Mouse (Mus musculus) T-cell, adult 2 months (primary cell): Measurements from ENCODE around the gene Atxn10.
"Not testable (repeated sequence)": the region's sequence is repeated elsewhere in the genome, so short reads cannot be mapped to it uniquely, and the experiment has no call there.

Experiments used
- DNase-seq: peaks from one replicate; pipeline ENCODE4 v3.0.0; 2022; ENCODE audit warnings: low spot score

Gene Atxn10

DNA sequence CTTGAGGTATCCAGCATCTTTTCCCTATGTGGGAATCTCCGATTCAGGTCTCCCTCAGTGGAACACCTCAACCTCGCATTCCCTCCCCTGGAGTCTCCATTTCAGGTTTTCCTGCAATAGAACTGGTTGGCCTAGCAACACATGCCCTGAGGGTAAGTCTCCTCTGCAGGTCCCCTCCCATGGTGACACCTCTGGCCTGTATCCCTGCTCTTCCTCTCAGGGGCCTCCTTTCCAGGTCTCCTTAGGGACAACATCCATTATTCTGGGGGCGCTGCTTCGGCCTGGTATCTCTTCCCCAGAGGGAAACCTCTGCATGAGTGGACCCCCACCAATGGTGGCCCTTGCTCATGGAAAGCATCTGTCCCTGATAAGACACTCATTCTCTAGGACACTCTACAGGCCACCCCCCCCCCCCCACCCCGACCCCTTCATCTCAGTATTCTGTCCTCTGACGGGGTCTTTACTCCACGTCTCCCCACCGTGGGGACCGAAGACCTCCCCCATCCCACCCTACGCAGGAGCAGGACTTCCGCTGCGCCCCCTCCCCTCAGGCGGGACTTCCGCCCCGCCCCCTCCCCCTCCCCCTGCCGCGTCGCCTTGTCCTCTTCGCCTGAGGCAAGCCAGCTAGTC lies at the start of gene Atxn10:
Atxn10 (plus strand) TSS at position 575 of the 630 bp plus-strand sequence.
- DNase-seq = no peak

DNA sequence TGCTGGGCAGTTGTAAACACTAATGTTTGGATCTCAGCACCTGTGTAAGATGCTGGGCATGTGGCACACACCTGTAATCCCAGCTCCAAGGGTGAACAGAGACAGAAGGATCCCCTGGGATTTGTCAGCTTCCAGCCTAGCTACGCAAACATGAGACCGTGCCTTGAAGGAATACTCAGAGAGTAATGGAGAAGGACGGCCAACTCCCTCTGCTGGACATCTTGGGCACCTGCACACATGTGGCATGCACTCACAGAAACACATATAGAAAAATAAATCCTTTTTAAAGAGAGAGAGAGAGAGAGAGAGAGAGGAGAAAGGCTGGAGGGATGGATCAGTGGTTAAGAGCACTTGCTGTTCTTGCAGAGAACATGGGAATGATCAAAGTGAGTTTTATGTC lies 41.4 kb upstream of the Atxn10 start:
- DNase-seq = no peak

DNA sequence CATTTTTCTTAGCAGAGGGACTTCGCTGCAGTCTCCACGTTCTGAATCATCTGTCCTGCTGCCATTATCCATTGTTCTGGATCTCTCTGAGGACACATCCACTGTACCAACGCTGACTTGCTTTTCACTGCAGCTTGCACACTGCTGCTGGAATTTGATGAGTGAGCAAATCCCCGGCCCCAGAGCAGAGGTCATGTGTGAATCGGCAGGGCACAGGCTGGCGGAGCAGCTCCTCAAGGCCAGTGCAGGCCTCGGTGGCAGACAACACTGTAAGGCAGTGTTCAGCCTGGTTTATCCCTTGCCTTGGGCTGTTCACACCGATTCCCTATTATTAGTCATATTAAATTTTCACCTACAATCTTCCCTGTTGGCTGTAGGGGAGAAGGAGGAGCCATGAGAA lies 40.5 kb upstream of the Atxn10 start:
- DNase-seq = no peak

DNA sequence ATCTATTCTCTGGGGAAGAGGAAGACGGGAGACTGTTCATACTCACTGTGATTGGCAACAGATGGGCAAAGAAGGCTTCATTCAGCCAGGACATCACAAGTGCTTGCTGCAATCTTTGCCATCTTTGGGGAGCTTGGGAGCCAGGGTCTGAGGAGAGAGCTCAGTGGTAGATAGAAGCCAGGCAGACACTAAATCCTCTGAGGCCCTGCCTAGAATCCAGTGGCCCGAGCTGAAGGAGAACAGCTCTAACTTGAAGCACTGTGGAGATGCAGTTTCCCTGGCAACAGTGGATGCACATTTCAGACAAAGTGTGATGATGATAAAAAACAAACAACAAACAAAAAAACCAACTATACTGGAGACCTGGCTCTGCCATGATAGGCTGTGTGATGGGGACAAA lies 40.1 kb upstream of the Atxn10 start:
- DNase-seq = no peak

DNA sequence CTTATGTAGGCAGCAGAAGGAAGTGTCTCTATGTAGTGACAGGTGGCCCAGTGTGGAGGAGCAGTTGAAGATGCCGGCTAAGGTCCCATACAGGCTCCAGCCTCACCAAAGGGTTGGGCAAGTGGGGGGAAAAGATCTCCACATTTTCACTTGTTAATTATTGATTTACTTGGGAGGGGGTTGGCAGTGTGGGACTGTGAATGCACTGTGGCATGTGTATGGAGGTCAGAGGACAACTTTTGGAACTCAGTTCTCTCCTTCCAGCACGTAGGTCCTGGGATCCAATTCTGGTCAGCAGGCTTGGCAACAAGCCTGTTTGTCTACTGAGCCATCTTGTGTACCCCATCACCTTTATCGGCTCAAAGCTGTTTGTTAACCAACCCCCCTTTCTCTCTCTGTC lies 39.5 kb upstream of the Atxn10 start:
- DNase-seq = no peak

DNA sequence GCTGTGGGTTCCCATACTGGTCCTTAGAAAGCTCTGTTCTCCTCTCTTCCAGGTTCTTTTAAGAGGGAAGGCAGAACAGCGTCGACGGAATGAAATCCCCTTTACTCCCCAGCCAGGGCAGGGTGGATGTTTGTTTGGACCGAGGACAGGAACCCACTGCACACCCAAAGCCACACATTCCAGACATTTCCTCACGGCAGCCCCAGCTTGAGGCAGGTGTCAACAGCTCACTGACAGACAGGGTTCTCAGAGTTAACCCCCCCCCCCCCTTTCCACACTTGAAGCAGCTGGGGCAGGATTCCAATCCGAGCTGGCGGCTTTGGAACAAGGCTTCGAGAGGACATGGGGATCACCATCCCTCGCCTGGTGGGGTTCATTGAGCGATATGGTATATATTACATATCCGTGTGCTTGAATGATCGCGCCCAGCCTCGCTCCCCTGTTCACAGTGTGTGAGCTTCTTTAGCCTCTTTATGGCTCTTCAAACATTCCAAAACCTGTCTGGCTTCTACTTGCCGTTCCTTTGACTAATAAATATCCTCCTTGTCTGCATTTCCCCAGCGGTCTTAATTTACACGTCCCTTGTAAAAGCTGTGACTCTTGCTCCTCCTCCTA lies 37.8 kb upstream of the Atxn10 start:
- no peak for DNase-seq

DNA sequence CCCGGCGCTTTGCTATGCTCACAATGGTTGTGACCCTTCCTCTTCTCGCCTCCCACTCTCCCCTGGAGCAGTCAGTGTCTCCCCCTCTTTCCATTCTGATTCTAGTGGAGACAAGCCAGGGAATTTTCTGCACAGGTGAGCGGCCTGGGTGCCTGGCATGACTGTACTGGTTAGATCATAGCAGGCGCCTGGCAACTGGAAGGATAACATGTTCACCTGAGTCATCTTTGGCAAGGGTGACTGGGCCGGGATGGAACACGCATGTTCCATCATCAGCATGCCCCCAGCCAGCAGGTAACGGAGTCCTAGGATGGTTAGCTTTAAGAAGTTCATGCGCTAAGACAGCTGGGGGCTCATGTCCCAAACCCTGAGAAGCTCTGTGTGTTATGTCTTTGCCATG lies 37.1 kb upstream of the Atxn10 start:
- DNase-seq = no peak

DNA sequence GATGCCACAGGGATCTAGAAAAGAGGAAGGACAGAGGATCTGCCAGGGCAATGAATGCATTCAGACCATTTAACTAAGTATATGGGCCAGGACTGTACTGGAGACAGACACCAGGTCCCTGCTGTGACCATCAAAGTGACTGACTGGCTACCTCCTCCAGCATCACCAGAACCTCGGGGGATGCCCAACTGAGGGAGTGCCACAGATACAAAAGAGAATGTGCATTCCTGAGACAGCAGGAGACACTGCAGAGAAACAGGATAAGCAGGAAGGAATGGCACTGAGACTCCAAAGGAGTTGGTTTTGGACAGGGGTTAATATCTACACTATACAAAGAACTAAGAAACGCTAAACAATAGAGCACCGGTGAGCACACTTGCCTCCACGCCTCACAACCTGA lies 32.8 kb upstream of the Atxn10 start:
- no peak for DNase-seq

DNA sequence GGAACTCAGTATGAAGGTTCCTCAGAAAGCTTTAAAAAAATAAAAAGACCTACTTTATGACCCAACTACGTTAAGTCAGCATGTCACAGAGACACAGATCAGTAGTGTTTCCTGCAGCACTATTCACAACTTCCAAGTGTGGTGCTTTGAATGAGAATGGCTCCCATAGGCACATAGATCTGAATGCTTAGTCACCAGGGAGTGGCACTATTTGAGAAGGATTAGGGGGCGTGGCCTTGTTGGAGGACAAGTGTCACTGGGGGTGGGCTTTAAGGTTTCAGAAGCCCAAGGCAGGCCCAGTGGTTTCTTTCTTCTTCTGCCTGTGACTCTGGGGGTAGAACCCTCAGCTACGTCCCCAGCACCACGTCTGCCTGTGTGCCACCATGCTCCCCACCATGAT lies 32.1 kb upstream of the Atxn10 start:
- no peak for DNase-seq

DNA sequence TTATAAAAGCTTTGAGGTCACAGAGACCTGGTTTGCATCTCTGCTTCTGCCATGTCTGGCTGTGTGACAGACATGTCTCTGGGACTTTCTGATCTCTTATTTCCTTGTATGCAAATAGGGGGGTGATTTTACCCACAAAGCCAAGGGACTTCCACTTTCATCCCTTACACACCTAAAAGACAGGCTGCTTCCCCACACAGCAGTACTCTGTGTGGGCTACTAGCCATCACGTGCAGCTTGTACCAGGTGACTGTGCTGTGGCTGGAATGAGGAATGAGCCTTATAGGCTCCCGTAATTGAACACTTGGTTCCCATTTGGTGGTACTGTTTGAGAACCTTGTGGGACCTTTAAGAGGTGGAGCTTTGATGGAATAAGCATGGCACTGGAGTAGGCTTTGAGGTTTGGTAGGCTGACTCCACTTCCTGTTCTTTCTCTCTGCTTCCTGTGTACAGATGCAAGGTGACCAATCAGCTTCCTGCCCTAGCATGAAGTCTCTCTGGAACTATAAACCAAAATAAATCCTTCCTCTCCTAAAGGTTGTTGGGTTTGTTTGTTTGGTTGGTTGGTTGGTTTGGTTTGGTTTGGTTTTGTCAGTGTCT lies 28.9 kb upstream of the Atxn10 start:
- no peak for DNase-seq

DNA sequence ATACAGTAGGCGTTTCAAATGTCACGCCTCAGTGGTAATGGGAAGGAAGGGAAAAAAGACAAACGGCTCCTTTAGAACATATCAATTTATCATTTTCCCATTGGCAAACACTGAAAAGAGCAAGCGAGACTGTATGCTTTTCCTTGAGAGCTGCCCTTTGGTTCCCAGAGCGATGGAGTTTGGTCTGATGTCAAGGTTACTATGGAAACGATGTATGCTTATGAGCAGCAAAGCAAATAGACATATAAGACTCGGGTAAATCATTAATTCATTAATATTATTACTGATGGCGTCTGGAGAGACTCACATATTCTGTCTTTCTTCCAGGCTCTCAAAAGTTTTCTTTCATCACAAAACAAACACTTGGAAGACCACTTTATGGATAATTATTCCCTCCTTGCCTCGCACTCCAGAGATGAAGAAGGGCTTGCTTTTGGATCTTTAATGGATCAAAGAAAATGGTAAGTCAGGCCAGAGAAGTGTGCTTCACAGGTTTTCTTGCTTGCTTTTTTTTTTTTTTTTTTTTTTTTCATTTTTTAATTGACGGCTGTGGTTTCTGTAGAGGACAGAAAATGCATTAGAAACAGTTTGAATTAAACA lies 24.9 kb upstream of the Atxn10 start:
- no peak for DNase-seq

DNA sequence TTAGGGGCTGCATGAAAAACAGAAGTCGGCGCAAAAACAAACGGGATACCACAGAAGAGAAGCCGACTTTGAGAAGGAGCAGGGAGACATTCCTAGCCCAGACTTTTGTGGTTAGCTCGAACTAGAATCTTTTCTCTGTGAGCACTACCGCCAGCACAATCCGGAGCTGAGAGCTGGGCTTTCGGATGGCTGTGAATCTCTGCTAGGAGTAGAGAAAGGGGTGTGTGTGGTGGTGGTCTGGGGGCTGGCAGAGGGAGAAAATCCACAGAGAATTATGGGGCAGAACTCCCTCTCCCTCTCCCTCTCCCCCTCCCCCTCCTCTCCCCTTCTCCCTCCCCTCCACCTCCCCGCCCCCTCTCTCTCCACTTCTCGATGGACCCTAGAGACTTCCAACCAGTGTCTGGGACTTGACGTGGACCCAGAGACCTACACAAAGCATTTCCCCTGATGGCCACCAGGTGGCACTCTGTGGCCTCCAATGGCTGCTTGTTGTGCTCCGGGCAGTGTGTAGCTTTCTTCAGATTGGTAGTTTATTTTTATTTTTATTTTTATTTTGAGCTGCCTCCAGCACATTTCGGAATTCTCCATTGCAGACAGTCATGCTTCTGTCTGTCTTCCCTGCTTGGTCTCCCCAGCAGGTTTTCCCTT lies 20.5 kb upstream of the Atxn10 start:
- DNase-seq = peak; percentile 50

DNA sequence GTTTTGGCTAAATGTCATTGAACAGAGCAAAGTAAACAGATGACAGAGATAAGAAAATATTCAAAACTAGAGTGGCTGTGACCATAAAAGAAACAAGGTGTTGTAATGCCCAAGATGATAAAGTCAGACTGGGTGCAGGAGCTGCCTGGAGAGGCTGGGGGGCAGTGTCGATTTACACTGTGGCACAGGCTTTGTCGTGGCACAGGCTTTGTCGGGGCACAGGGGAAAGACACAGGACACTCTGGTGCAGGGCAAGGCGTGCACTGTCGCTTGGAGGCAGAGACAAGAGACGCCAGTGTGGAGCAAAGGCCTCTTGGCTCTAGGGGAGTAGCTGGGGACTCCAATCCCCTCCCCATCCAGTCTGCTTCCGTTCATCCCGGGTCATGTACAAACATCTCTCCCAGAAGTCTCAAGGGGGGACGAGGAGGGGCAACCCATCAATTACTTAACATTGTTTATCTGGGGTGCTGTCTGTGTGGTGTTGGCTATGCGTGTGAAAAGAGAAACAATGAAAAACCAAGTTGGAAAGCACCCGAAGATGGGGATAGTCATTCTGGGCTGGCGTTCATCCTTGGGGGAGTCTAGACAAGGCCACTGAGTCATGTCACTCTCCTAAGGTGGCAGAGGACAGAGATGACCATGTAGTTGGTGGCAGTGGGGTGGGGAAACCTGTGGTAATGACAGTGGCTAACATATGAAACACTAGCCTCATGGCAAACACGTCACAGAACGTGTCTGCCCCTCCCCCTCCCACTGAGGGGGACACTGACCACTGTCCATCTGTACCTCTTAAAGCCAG lies 19.5 kb upstream of the Atxn10 start:
- DNase-seq = no peak

DNA sequence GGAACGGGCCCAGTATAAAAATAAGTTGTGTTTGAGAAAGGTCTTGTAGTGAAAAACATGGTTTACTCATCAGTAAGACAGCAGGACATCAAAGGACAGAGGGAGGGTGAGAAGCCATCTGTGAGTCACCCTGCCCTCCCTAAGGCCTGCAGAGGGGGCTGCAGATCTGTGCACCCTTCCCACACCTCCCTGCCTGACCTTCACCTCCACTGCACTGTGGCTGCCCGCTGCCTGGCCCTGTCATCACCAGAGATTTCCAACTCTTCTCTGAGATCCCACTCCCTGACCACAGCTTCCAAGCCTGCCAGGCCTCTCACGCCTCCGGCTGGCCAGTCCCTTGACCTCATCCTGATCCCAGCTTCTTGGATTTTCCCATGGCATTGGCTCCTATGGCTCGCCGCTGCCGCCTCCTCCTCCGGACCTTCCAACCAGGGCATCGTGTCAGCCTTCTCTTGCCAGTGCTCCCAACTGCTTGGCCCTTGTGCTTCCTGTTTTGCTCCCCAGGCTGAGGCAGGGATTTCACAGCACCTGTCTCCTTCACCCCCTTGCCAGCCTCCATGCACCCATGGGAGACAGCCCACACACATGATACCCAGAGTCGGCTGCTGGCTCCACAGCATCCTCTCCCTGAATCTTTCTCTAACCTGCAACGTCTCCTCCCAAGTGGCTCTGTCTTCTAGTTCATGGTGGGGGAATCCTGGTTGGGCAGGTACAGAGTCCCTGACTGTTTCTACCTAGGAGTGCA lies 15.9 kb upstream of the Atxn10 start:
- DNase-seq = no peak

DNA sequence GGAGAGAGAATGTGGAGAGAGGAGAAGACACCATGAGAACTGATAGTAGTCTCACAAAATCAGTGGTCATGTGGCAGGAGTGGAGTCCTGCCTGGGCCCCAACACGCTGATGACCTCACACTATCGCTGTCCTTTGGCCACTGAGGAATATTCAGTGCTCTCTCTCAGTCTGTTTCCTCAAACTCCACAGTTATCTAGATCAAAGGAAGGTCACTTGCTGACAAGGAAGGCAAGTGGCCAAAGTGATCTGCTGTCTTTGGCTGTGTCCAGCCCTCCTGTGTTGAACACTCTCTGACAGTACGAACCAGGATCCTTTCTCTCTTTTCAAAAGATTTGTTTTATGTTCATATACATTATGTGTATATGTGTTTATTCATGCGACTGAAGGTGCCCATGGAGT lies 12.8 kb upstream of the Atxn10 start:
- no peak for DNase-seq

DNA sequence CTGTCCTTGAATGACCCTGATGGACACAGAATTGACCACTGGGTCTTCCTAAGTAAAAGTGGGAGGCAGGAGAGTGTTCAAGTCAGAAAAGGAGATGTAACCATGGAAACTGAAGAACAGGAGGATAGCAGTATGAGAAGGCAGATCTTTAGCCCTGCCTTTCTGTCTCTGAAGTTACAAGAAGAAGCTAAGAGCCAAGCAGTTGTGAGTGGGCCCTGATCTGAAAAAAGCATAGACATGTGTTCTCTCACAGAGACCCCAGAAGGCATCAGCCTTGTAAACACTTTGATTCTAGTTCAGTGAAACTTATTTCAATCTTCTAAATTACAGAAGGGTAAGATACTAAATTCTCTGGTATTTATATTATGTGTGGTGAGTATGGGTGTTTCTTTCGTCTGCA lies 11.6 kb upstream of the Atxn10 start:
- no peak for DNase-seq

DNA sequence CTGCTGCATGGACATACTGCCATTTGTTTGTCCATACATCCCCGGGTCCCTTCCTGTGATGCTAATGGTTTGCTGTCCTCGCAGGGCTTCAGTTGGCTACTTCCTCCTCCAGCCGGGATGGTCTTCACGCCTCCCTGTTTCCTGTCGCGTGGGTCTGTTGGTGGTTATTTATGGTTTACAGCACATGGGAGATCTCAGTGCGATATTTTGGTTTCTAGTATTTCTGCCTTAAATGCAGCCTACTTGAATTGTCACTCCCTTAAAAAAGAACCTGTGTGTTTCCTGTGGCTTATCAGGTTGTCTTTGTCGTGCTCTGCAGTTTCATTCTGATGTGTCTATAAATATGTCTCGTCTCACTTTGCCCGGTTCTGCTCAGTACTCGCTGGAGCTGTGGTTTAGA lies 8.2 kb upstream of the Atxn10 start:
- no peak for DNase-seq

DNA sequence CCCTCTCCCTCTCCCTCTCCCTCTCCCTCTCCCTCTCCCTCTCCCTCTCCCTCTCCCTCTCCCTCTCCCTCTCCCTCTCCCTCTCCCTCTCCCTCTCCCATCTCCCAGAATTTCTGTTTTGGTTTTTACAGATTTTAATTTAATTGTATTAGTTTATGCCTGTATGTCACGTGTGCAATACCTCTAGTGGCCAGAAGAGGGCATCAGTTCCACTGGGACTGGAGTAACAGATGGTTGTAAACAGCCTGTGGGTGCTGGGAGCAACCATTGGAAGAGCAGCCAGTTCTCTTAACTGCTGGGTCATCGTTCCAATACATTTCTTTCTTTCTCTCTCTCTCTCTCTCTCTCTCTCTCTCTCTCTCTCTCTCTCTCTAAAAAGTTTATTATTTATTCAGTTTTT lies 7.6 kb upstream of the Atxn10 start:
- DNase-seq = peak; percentile 28

DNA sequence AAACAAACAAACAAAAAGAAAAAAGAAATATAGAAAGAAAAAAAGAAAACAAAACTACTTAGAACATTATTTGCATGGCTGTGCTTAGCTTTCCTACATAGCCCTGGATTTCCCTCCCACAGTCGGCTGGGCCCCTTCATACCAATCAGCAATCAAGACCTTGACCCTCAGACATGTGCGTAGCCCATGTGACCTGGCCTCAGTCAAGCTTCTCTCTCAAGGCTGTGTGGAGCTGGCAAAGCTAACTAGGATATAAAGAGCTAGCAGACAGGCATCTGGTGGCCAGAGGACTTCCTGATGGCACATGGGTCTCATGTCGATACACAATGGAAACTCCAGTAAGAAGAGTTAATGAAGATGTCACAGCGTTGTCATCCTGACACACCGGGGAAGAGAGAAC lies 6.9 kb upstream of the Atxn10 start:
- no peak for DNase-seq

DNA sequence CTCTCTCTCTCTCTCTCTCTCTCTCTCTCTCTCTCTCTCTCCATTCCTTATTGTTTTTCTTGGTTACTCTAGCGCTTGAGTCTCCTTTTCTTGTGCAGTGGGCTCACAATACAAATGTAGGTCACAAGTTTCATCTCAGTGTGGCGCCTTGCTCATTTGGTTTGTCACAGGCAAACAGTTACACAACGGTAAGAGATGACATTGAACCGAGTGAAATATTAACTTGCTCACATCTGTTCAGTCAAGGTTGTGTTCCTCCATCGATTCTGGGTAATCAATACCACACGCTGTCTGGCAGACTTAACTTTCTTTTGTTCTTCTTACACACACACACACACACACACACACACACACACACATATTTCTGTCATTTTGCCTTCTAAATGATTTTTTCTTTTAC lies 6.0 kb upstream of the Atxn10 start:
- no peak for DNase-seq

DNA sequence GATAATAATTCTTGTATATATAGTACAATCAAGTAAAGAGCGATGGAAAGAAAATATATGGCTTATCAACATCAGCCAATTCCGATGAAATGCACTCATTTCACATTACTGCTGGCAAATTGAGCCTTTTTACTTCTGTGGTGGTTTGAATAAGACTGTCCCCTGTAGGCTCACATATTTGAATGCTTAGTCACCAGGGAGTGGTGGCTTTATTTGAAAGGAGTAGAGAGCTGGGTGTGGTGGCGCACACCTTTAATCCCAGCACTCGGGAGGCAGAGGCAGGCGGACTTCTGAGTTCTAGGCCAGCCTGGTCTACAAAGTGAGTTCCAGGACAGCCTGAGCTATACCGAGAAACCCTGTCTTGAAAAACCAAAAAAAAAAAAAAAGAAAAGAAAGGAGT lies 2.5 kb upstream of the Atxn10 start:
- DNase-seq = not testable (repeated sequence)
